Mouse (Mus musculus): ENCODE measurements around the gene Lamtor1.

Lamtor1 gene

DNA sequence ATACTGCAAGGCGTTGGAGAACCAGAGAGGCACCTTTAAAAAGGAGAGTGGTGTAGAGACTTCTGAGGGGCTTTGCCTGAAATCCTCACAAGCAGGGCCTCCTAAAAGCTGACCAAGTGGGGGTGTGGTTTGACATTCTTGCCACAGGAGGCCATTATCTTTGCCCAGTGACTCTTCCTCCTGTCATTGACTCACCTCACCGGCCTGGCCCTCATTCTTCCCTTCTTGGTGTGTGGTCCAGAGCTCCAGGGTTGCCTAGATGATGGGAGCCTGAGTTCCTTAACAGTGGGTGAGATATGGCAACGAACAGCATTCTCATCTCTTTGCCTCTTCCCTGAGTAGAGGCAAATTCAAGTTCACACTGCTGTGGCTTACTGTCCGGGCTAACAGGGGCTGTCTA lies 50.2 kb downstream of the Lamtor1 start:
- no peak for DNase-seq (ENCODE audit: low spot score)

DNA sequence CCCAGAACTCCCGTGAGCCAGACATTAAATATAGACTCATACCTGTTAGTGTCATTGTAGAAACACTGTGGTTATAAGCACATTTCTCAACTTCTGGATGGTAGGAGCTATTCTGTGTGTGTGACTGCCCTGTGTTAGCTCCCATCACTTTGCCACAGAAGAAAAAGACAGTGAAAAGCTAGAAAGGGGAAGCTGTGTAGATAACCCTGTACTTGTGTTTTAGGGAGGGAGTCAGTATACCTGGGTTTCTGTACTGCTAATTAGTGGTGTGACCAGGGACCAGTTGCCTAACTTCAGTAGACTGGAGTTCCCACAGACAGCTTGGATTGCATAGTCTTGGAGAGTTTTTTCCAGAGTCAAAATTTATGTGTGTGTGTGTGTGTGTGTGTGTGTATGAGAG lies 50.8 kb downstream of the Lamtor1 start:
- DNase-seq (ENCODE audit: low spot score), result no peak

DNA sequence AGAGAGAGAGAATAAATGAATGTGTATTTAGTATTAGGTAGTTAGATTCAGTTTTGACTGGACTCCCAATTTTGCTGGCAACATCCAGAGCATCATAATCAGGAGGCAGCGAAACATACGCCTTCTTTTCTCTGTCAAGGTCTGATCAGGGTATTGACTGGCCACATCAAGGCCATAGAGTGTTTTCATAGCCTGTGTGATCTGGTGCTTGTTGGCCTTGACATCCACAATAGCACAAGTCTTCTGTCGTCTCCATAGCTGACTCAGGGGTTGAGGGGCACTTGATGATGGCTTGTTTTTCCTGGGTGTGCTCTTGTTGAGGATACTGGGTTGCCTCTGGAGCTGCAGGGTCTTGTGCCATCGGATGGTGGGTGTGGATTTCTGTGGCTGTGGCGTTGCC lies 51.2 kb downstream of the Lamtor1 start:
- DNase-seq (ENCODE audit: low spot score), result peak; percentile 45

DNA sequence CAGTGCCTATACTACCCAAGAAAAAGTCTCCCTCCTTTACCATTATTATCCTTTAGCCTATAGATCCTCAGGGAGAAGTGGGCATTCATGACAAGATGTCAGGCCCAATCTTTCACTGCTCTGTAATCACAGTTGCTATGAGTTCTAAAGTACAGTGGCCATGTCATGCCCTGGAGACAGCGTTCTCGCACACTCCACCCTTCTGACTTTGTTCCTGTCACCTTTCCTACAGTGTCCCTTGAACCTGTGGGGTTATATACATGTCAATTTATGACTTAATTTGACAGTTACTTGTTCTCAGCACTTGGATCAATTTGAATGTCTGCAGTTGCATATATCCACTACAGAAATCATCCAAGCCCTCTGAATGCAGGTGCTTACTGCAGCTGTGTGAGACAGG lies 57.1 kb downstream of the Lamtor1 start:
- no peak for DNase-seq (ENCODE audit: low spot score)

DNA sequence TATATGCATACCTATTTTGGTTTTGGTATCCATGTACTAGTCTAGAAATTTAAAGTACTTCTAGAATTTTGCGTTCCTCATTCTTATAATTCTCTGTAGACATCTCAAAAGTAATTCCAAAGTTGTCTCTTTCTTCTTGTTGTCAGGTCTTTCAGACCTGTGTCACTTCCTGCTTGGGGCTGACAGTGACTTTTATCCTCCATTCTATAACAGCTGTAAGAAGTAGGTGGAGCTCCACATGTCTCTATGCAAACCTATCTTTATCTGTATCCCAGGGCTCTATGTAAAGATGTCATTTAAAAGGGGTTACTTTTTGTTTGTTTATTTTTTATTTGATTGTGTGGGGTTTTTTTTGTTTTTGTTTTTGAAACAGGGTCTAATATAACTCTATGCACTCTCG lies 57.9 kb downstream of the Lamtor1 start:
- DNase-seq (ENCODE audit: low spot score), result no peak

DNA sequence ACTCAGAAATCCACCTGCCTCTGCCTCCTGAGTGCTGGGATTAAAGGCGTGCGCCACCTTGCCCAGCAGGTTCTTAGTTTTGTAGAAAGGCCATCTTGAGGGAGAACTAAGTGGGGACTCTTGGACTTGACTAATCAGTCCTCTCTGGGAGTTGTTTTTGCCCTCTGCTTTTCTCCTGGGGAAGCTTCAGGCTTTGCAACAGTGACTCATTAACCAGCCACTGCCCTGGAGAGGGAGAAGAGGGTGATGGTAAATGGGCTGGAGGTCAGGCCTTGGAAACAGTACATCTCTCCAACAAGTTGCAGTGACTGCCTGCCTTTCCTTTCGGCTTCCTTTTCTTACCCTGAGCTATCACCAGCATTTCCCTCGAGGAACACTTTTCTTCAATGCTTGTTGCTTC lies 58.8 kb downstream of the Lamtor1 start:
- no peak for DNase-seq (ENCODE audit: low spot score)

DNA sequence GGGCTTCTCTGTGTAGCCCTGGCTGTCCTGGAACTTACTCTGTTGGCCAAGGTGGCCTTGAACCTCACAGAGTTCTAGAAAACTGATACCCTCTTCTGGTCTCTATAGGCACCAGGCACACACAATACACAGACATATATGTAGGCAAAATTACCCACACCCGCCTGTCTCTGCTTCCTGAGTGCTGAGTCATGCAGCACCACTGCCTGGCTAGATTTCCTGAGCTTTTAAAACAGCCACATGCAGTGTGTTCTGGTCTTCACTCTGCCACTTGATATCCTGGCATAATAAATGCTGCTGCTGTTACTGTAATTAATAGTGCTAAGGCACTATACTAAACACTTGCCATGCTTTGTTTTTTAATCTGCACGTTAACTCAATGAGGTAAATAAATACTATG lies 59.9 kb downstream of the Lamtor1 start:
- DNase-seq (ENCODE audit: low spot score), result no peak

DNA sequence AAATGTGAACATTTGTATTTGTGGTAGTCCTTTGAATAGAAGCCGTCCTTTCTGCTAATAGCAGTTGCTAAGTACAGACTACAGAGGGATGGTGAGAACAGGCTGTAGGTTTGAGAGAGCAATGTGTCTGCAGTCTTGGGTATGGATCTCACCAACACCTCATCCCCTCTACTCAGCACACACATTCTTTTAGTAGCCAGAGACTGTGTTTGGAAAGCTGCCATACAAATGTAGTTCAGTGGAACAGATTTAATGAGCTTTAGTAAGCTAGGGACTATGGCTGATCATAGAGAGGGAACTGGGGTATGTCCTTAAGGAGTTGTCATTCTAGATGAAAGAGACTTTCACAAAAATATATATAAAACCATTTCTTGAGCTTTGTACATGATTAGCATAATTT lies 61.6 kb downstream of the Lamtor1 start:
- no peak for DNase-seq (ENCODE audit: low spot score)

DNA sequence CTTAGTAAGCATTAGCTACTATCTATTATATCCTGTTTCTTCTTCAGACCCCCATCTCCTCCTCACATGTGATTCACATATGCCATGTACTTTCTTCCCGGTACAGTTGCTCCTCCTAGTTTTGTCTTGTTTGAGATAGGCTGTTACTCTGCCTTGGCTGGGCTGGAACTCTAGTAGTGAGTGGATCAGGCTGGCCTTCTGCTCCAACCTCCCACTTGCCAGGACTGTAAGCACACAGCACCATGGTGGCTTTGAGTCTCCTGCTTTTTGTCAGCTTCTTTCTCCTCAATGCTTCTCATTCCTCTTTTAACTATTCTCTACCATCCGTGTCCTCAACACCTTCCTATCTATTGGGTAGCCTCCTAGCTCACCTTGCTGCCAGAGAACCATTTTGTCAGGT lies 63.0 kb downstream of the Lamtor1 start:
- no peak for DNase-seq (ENCODE audit: low spot score)

DNA sequence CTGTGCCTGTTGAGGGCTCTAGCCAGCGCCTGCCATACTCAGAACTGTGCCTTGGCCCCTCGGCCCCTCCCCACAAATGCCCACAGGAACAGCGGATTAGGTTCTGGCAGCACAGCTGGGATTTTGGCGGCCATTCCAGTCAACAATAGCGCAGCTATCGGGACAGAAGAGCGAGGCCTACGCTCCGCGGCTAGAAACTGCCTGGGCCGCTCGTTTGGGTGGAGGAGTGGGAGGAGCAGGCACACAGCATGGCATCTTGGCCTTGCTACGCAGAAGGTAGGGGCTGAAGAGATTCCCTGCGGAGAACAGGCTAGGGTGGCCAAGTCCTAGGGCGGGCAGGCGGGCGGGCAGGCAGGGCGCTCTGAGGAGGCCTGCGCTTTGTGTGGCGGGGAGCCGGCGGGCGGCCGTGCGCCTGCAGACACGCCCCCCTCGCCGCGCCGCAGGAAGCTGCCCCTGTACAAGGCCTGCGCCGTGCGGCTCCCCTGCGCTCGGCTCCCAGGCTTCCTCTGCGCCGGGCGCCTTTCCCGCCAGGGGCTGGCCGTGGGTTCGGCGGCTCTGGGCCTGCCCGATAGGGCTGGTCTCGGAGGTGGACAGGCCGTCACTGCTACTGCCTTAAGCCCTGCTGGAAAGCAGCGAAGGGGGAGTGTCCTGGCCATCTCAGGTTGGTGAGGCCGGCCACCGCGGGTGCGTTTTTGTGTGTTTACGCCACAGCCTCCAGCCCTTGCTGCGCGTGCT lies 64.2 kb downstream of the Lamtor1 start:
- DNase-seq (ENCODE audit: low spot score), result peak; percentile 86

DNA sequence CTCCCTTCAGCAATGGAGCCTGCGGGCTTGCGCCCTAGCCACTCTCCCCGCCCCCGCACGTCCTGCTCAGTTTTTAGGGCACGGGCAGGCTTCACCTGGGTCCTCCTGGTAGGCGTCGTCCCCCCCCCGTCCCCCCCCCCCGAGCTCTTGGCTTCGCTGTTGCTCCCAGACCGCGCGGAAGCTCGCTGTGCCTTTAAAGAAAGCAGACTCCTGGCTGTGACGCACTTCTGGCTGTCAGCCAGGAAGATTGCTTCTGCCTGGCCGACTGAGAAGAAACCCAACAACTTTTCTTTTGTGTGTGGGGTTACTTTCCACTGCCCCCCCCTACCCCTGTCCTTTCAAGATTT lies 64.7 kb downstream of the Lamtor1 start:
- peak; percentile 89 for DNase-seq (ENCODE audit: low spot score)

DNA sequence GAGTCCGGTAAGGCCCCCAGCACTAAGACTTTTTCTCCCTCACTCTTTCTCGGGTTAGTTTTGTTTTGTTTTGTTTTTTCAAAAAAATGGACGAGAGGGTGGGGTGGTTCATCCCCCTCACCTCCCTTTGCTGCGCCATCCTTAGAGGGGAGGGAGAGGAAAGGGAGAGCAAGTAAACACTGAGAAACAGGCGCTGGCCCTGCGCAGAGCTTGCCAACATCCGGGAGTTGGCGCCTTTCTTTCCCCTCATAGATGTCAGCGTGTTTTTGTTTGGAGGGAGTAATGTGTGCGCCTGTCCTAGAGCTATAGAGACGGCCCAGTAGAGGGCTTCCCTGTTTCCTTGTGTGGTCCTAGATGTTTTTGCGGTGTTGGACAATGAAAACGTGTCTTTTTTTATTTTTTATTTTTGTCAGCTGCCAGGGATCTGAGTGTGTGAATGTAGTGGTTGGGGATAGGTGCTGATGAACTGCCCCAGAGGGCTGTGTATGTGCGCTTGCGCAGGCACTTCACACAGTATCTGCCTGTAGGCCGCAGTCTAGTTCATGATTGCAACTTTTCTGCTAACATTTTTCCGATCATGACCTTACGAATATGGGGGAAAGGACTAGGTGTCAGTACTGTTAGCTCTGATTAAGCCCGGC lies 65.2 kb downstream of the Lamtor1 start:
- peak; percentile 74 for DNase-seq (ENCODE audit: low spot score)

DNA sequence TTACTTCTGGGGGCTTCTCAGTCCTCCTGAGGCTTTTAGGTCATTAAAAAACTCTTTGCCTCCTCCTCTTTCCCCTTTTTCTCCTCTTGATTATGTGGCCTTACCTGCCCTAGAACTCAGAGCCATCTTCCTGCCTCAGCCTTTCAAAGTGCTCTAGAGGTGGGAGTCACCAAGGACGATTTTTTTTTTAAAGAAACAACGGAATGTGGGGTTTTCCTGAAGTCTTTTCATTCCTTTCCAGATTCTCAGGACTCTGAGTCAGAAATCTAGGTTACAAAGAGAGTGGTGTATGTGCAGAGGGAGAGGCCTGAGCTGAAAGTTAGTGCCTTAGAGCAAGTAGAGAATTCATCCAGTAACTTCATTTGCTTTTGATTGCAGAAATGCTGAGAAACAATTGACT lies 66.0 kb downstream of the Lamtor1 start:
- DNase-seq (ENCODE audit: low spot score), result no peak

DNA sequence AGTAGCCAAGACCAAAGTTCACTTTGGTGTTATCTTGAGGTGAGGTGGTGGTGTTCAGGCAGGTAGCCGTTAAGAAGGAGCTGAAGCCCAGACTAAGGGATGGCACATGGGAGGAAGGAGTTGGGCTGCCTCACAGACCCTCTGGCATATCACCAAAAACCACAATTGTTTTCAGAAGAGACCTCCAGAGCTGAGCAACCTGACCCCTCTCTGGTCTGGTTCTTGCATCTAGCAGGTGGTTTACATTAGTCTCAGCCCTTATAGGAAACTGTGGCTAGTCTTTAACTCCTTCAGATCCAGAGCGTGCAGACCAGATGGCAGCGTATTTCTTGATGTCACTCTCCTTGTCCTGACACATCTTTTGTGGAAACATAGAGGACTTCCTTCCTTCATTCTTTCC lies 68.0 kb downstream of the Lamtor1 start:
- no peak for DNase-seq (ENCODE audit: low spot score)

DNA sequence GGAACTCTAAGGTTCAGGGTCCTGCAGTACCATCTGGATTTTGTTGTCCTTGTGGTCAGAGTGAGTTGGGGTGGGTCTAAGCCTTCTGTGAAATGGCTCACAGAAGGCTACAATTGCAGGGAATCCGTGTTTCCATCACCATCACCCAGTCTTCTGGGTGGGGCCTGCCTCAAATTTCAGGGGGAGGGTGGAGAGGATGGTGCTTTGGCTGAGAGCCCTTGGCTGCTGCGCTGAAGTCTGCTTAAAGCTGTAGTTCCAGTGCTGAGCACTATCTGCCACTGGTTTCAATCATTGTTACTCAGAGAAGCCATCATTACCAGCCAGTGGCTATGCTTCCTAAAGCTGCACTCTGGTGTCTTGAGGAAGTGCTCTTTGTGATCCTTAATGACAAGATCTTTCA lies 68.8 kb downstream of the Lamtor1 start:
- DNase-seq (ENCODE audit: low spot score), result no peak
